Mouse (Mus musculus): ENCODE data around the gene 9530003J23Rik. TPM values are rescaled to one million over a fixed set of nuclear protein-coding genes. Genes with fewer than 3 reads are reported as not detected.

9530003J23Rik gene
- polyA plus RNA-seq, 1 experiment = not detected

DNA sequence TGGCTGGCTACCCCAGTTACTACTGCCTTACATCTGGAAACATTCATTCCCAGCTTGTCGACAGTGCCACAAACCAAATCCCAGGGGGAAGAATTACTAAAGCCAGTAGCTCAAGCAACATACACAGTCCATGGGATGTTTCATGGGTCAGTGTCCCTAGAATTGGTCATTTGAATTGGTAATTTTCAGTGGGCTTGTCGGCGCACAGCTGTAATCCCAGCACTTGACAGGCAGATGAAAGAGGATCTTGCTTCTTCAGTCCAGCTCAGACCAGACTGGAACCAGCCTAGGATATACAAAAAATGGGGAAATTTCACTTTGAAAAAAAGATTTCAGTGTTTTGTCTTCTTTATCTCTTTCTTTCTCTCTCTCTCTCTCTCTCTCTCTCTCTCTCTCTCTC, 38.8 kb downstream of the 9530003J23Rik start:
- no peak overlapping the region for H3K4me3 ChIP-seq
- TF ChIP-seq MAX (IDR thresholded peaks at IDR 0.05; ENCODE audit: low read depth) = no peak
- no peak for TF ChIP-seq MYOG (IDR thresholded peaks at IDR 0.05; ENCODE audit: control insufficient read depth in 1 of 3, insufficient read depth in 1 of 3, insufficient read length in 2 of 3, low read depth in 2 of 3)
- no peak for TF ChIP-seq TCF3 (IDR thresholded peaks at IDR 0.05; ENCODE audit: insufficient read length, low read depth)
- no peak for TF ChIP-seq E2F4 (IDR thresholded peaks at IDR 0.05; ENCODE audit: insufficient read depth)
- TF ChIP-seq CEBPB (IDR thresholded peaks at IDR 0.05; ENCODE audit: insufficient read depth, poor library complexity, severe bottlenecking) = no peak
- TF ChIP-seq SRF (IDR thresholded peaks at IDR 0.05; ENCODE audit: control insufficient read depth, insufficient read length, low read depth) = no peak
- no peak for TF ChIP-seq REST (IDR thresholded peaks at IDR 0.05; ENCODE audit: insufficient read depth, insufficient read length)
- no peak for TF ChIP-seq POLR2A (IDR thresholded peaks at IDR 0.05; ENCODE audit: insufficient read length, low read depth)
- TF ChIP-seq USF1 (IDR thresholded peaks at IDR 0.05; ENCODE audit: low read depth) = no peak
- no peak for TF ChIP-seq MYOD1 (IDR thresholded peaks at IDR 0.05; ENCODE audit: control insufficient read depth in 1 of 3, insufficient read length in 2 of 3, low read depth in 2 of 3)
- TF ChIP-seq POLR2AphosphoS2 (IDR thresholded peaks at IDR 0.05; ENCODE audit: insufficient read length, low read depth) = no peak
- no peak for TF ChIP-seq TCF12 (IDR thresholded peaks at IDR 0.05; ENCODE audit: insufficient read depth, poor library complexity, severe bottlenecking)
- H3K79me2 ChIP-seq (ENCODE audit: control insufficient read depth, insufficient read depth) = no peaks in the 10 kb centered on the region
- H3ac ChIP-seq (ENCODE audit: control insufficient read depth, insufficient read length) = no peak overlapping the region
- no peaks in the 10 kb centered on the region for H3K36me3 ChIP-seq (ENCODE audit: control insufficient read depth, insufficient read depth)
- H3K4me2 ChIP-seq (ENCODE audit: low read depth) = no peak overlapping the region
- H3K27me3 ChIP-seq (ENCODE audit: control insufficient read depth, insufficient read depth, insufficient read length) = no peaks in the 10 kb centered on the region

DNA sequence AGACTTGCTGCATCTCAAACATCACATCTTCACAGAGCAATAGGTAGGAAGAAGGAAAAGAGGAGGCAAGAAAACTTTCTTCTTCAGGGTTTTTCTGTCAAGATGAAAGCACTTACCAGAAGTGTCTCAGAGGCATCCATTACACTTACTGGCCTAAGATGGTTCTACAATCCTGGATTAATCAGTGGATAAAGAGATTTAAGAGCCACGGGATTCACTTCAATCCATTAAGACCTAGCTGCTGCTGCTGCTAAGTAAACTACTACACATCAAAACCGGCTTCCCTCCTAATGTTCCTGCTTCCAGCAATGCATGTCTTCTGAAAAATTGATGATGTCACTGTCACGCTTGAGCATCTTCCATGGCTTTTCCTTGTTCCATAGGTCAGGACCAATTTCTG, 41.8 kb downstream of the 9530003J23Rik start:
- H3K27me3 ChIP-seq (ENCODE audit: control insufficient read depth, insufficient read depth, insufficient read length) = no peaks in the 10 kb centered on the region
- TF ChIP-seq MYOG (IDR thresholded peaks at IDR 0.05; ENCODE audit: control insufficient read depth in 1 of 3, insufficient read depth in 1 of 3, insufficient read length in 2 of 3, low read depth in 2 of 3) (no peak), TCF3 (IDR thresholded peaks at IDR 0.05; ENCODE audit: insufficient read length, low read depth) (no peak), USF1 (IDR thresholded peaks at IDR 0.05; ENCODE audit: low read depth) (no peak), TCF12 (IDR thresholded peaks at IDR 0.05; ENCODE audit: insufficient read depth, poor library complexity, severe bottlenecking) (no peak), POLR2AphosphoS2 (IDR thresholded peaks at IDR 0.05; ENCODE audit: insufficient read length, low read depth) (no peak), POLR2A (IDR thresholded peaks at IDR 0.05; ENCODE audit: insufficient read length, low read depth) (no peak), SRF (IDR thresholded peaks at IDR 0.05; ENCODE audit: control insufficient read depth, insufficient read length, low read depth) (no peak), E2F4 (IDR thresholded peaks at IDR 0.05; ENCODE audit: insufficient read depth) (no peak), MAX (IDR thresholded peaks at IDR 0.05; ENCODE audit: low read depth) (no peak)
- no peak overlapping the region for H3K4me2 ChIP-seq (ENCODE audit: low read depth)
- H3K4me3 ChIP-seq = no peak overlapping the region
- no peaks in the 10 kb centered on the region for H3K79me2 ChIP-seq (ENCODE audit: control insufficient read depth, insufficient read depth)
- H3ac ChIP-seq (ENCODE audit: control insufficient read depth, insufficient read length) = no peak overlapping the region
- H3K36me3 ChIP-seq (ENCODE audit: control insufficient read depth, insufficient read depth) = no peaks in the 10 kb centered on the region

DNA sequence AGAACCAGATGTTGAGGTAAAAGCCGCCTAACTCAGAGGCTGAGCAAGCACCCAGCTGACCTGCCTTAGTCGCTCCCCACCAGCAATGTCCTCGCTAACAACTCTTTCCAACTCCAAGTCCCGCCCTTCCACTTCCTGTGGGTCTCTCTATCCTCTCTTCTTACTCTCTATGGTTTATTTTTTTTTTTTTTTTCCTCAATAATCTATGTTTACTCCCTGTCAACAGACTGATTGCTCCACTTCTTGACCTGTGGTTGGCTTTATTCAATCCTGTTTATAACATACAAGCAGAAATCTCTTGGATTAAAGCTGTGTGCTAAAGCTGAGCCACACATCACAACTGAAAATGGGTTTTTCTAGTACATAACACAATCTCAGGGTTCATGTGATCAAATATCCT, 42.8 kb downstream of the 9530003J23Rik start:
- no peak overlapping the region for H3ac ChIP-seq (ENCODE audit: control insufficient read depth, insufficient read length)
- no peaks in the 10 kb centered on the region for H3K27me3 ChIP-seq (ENCODE audit: control insufficient read depth, insufficient read depth, insufficient read length)
- TF ChIP-seq MYOG (IDR thresholded peaks at IDR 0.05; ENCODE audit: control insufficient read depth in 1 of 3, insufficient read depth in 1 of 3, insufficient read length in 2 of 3, low read depth in 2 of 3) (no peak), SRF (IDR thresholded peaks at IDR 0.05; ENCODE audit: control insufficient read depth, insufficient read length, low read depth) (no peak), TCF3 (IDR thresholded peaks at IDR 0.05; ENCODE audit: insufficient read length, low read depth) (no peak), POLR2AphosphoS2 (IDR thresholded peaks at IDR 0.05; ENCODE audit: insufficient read length, low read depth) (no peak), MAX (IDR thresholded peaks at IDR 0.05; ENCODE audit: low read depth) (no peak)
- no peaks in the 10 kb centered on the region for H3K79me2 ChIP-seq (ENCODE audit: control insufficient read depth, insufficient read depth)
- no peak overlapping the region for H3K4me3 ChIP-seq
- no peaks in the 10 kb centered on the region for H3K36me3 ChIP-seq (ENCODE audit: control insufficient read depth, insufficient read depth)
- H3K4me2 ChIP-seq (ENCODE audit: low read depth) = no peak overlapping the region

DNA sequence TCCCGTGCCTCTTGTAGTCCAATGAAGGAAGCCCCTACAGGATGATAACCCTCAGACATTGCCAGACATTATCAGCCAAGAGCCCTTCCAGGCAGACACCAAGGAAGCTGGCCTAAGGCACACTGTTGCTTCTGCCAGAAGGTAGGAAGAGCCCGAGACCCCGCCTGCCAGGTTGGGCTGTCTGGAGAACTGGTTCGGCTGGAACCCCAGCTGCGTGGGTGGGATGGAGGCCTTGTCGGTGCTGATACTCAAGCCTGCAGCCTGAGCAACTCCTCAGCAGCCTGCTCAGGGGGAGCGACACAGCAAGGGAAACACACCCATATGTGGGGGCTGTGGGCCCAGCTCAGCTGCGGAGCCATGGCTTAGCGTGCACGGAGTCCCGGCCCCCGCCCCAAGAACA, 43.5 kb downstream of the 9530003J23Rik start:
- Histone ChIP-seq H3K36me3 (ENCODE audit: control insufficient read depth, insufficient read depth) (no peaks in the 10 kb centered on the region), H3ac (ENCODE audit: control insufficient read depth, insufficient read length) (no peak overlapping the region), H3K79me2 (ENCODE audit: control insufficient read depth, insufficient read depth) (no peaks in the 10 kb centered on the region), H3K27me3 (ENCODE audit: control insufficient read depth, insufficient read depth, insufficient read length) (no peaks in the 10 kb centered on the region), H3K4me2 (ENCODE audit: low read depth) (no peak overlapping the region), H3K4me3 (no peak overlapping the region)
- TF ChIP-seq E2F4 (IDR thresholded peaks at IDR 0.05; ENCODE audit: insufficient read depth) (no peak), MAX (IDR thresholded peaks at IDR 0.05; ENCODE audit: low read depth) (no peak), TCF3 (IDR thresholded peaks at IDR 0.05; ENCODE audit: insufficient read length, low read depth) (no peak), CEBPB (IDR thresholded peaks at IDR 0.05; ENCODE audit: insufficient read depth, poor library complexity, severe bottlenecking) (no peak), MYOG (IDR thresholded peaks at IDR 0.05; ENCODE audit: control insufficient read depth in 1 of 3, insufficient read depth in 1 of 3, insufficient read length in 2 of 3, low read depth in 2 of 3) (no peak), POLR2AphosphoS2 (IDR thresholded peaks at IDR 0.05; ENCODE audit: insufficient read length, low read depth) (no peak)

DNA sequence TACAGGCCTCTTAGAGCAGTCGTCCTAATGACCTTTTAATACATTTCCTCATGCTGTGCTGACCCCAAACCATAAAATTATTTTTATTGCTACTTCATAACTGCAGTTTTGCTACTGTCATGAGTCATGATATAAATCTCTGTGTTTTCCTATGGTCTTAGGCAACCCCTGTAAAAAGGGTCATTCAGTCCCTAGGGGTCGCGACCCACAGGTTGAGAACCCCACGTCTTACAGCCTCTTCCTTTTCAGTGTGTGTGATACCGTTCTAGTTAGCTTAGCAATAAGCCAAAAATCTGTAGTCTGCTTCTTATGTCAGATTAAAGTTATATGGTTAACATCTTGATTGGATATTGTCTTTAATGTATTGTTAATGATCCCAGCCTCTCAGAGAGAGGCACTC, 45.1 kb downstream of the 9530003J23Rik start:
- Histone ChIP-seq H3K27me3 (ENCODE audit: control insufficient read depth, insufficient read depth, insufficient read length) (no peaks in the 10 kb centered on the region), H3ac (ENCODE audit: control insufficient read depth, insufficient read length) (no peak overlapping the region), H3K79me2 (ENCODE audit: control insufficient read depth, insufficient read depth) (no peaks in the 10 kb centered on the region), H3K36me3 (ENCODE audit: control insufficient read depth, insufficient read depth) (no peaks in the 10 kb centered on the region), H3K4me2 (ENCODE audit: low read depth) (no peak overlapping the region), H3K4me3 (no peak overlapping the region)
- no peak for TF ChIP-seq E2F4 (IDR thresholded peaks at IDR 0.05; ENCODE audit: insufficient read depth)
- TF ChIP-seq MYOD1 (IDR thresholded peaks at IDR 0.05; ENCODE audit: control insufficient read depth in 1 of 3, insufficient read length in 2 of 3, low read depth in 2 of 3) = no peak
- TF ChIP-seq POLR2A (IDR thresholded peaks at IDR 0.05; ENCODE audit: insufficient read length, low read depth) = no peak
- no peak for TF ChIP-seq POLR2AphosphoS2 (IDR thresholded peaks at IDR 0.05; ENCODE audit: insufficient read length, low read depth)
- no peak for TF ChIP-seq SRF (IDR thresholded peaks at IDR 0.05; ENCODE audit: control insufficient read depth, insufficient read length, low read depth)
- TF ChIP-seq MYOG (IDR thresholded peaks at IDR 0.05; ENCODE audit: control insufficient read depth in 1 of 3, insufficient read depth in 1 of 3, insufficient read length in 2 of 3, low read depth in 2 of 3) = no peak
- TF ChIP-seq TCF12 (IDR thresholded peaks at IDR 0.05; ENCODE audit: insufficient read depth, poor library complexity, severe bottlenecking) = no peak
- TF ChIP-seq REST (IDR thresholded peaks at IDR 0.05; ENCODE audit: insufficient read depth, insufficient read length) = no peak
- no peak for TF ChIP-seq TCF3 (IDR thresholded peaks at IDR 0.05; ENCODE audit: insufficient read length, low read depth)
- TF ChIP-seq MAX (IDR thresholded peaks at IDR 0.05; ENCODE audit: low read depth) = no peak
- no peak for TF ChIP-seq USF1 (IDR thresholded peaks at IDR 0.05; ENCODE audit: low read depth)
- TF ChIP-seq CEBPB (IDR thresholded peaks at IDR 0.05; ENCODE audit: insufficient read depth, poor library complexity, severe bottlenecking) = no peak

Data from myocyte (in vitro differentiated cells).